Mouse (Mus musculus) NIH3T3 (cell line): ENCODE data around the gene Cyp2c23.

Experiments used
- DNase-seq: peaks from one replicate; pipeline ENCODE4 v3.0.0-alpha.2; 2012; ENCODE audit warnings: low read depth

The Cyp2c23 gene

DNA sequence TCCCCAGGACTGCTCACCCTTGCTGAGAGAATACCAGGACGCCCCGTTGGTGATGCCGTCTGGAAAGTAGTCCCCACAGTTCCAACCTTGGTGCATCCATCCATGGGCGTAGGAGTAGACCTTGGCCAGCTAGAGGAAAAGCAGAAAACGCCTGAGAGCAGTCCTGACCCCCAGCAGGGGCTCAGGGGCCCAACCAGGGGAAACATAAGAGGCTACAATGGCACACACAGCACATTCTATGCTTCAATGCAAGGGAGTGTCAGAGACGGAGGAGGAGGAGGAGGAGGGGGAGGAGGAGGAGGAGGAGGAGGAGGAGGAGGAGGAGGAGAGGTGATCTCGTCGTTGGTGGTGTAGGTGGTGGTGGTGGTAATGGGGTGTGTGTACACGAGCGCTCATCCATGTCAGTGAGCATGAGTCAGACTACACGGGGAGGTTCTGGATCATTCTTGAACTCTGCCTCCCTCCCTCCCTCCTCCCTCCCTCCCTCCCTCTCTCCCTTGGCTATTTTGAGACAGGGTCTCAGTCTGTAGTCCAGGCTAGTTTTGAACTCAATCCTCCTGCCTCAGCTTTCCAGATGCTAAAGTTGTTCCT is 60.5 kb downstream of the Cyp2c23 start:
- no peak for DNase-seq

DNA sequence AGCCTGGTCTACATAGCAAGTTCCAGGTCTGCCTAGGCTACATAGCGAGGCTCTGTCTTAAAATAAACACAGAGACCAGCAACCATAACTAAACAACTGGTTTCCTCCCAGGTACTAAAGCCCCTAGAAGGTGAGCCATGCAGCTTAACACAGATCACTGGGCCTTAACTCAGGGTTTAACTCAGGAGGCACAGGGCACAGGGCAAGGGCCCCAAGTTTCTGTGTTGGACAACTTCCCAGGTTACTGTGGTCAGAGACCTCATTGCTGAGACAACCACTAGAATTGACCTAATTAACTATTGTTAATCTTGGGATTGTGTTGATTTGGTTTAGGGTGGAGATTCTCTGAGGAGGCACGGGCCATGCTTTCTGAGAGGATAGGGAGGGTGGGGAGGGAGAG is 62.5 kb downstream of the Cyp2c23 start:
- no peak for DNase-seq

DNA sequence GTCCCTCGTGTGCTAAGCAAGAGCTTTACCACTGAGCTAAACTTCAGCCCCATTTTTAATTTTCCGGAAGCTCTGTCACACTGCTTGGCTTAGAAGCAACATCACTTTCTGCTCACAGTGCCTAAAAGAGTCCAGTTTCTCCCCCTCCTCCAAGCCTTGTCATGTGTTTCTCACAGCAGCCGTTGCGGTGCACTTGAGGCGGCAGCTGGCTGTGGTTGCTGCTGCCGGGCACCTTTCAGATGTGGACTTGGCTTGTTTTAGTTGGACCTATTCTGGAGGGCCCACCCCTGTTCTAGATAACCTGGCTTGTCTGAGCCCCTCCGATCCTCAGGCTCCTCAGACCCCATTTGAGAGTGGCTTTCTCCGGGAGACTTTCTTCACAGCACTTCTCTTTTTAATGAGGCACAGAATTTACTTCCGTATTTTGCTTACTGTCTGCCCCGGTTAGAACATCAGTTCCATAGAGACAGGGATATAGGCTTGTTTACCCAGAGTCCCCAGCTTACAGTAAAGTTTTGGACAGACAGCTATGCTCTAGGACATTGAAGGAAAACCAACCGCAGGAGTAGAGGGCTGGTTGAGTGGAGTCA is 63.4 kb downstream of the Cyp2c23 start:
- no peak for DNase-seq

DNA sequence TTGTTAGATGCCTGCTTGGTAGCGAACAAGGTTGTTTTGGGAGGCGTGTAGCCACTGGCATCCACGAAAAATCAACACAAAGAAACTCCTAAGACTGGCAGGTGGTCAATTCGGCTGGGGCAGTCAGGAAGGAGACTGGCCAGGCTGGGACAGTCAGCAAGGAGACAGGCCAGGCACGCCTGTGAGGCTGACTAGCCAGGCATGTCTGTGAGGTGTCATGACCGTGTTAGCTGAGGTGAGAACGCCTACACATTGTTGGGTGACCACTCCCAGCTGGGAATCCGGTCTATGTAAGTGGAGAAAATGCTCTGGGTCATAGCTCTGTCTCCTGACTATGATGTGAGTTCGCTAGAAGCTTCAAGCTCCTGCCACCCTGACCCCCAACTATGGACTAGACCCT is 66.2 kb downstream of the Cyp2c23 start:
- DNase-seq, result peak; percentile 23

DNA sequence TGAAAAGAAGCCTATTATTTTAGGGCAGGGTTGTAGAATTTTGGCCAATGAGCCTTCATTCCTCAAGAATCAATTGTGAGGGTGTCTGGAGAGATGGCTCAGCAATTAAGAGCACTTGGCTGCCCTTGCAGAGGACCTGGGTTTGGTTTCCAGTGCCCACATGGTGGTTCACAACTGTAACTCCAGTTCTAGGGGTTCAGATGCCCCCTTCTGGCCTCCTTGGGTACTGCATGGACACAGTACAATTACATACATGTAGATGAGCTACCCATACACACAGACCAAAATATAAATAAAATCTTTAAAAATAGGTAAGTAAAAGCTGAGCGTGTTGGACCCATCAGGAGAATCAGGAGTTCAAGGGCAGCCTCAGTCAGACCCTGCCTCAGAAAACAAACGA is 67.8 kb downstream of the Cyp2c23 start:
- DNase-seq, result peak; percentile 50

DNA sequence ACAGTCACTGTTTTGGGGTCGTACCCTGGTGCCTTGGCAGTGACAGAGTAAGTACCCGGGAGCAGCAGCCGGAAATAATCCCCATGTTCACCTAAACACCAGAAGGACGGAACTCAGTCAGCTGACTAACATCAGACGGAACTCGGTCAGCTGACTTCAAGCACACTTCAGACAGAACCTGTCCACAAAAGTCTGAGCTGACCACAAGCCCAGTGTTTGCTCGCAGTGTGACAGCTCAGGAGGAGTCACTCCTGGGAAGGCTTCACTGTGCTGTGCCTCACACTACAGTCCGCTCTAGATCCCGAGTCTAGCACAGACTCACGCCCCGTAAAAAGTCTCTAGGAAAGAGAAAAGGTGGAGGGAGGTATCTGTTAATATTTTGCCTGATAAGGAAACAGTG is 69.0 kb downstream of the Cyp2c23 start:
- DNase-seq, result no peak

DNA sequence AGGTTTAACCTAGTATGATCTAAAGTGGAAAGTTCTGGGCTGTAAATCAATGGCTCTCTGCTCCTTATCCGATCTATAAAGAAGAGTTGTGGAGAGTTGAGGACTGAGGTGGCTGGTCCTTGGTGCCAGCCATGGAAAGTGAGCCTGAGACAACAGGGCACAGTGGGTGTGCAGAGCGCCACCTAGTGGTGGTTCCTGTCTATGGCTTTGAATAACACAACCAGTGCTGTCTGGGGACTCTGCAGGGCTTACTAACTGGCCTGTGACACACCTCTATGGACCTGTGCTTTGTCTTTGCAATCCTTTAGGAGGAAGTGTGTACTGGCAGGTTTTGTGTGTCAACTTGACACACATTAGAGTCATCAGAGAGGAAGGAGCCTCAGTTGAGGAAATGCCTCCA is 69.8 kb downstream of the Cyp2c23 start:
- DNase-seq, result peak; percentile 82

DNA sequence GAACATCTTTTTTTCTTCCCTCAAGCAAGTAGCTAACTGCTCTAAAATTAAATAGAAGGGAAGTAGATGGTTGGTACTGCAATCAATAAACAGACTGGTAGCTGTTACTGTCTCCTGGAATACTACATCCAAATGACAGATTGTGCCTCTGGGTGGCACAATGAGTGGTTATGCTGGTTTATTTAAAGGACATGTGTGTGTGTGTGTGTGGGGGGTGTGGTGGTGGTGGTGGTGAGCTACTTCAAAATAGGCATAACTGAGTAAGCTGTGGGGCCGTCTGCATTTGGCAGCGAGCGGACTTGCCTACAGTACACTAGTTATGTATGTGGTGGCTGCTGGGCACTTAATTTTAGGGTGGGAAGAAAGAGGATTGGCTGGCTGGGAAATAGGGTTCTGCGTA is 71.1 kb downstream of the Cyp2c23 start:
- DNase-seq, result no peak

DNA sequence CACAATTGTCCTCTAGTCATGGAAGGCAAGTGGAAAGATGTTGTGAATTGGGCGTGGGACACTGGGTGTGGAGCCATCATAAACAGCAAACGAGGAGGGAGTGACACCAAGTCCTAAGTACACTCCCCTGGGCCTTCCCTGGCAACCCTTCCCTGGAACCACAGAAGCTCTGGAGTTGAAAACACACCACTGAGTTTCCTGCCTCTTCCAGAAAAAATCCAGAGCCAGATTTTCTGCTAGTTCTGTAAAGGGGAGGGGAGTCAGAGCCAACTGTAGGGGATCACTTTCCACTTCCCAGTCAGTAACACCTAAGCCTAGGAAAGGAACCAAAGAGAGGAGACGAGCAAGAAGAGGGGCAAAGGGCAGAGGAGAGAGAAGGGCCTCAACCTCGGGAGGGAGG is 71.6 kb downstream of the Cyp2c23 start:
- DNase-seq, result no peak

DNA sequence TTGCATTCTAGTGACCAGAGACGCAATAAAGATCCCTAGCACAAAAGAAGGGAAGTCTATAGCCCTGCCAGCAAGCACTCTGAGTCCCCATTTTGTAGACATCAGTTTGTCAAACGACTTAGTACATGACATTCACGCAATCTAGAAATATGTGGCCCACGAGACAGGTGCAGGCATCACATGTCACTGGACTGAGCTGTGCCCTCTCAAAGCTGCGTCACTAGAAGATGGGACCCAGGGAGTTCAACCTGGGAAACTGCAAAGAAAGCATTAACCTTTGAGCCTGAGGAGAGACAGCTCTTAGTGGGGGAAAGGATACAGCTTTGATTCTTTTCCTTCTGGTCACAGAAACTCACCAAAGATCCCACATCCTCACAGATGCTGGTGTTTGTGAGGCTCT is 73.7 kb downstream of the Cyp2c23 start:
- no peak for DNase-seq
